Mouse (Mus musculus) hindbrain, embryonic 16.5 days (tissue): ENCODE results near the gene Olfr1277. TPM values are rescaled to one million over a fixed set of nuclear protein-coding genes. Genes with fewer than 3 reads are reported as not detected.

Source experiments
- polyA plus RNA-seq: library from polyadenylated mRNA; unstranded; fragments of >200 nt; fragmentation: Nextera tagmentation; extraction: Ambion mirVana; gene quantifications from 2 replicates; pipeline ENCODE4 v1.2.1, GENCODE M21; 2015

Olfr1277 gene
- polyA plus RNA-seq, 1 experiment from 2014 or later, result not detected

Other genes with a start within 250 kb of the Olfr1277 start
- gene Gm13941, start 168.1 kb downstream of the Olfr1277 start, polyA plus RNA-seq, result not detected in 2 replicates
- gene Gm15130, start 121.2 kb downstream of the Olfr1277 start, polyA plus RNA-seq, result not detected in 2 replicates
- not detected in 2 replicates for gene 4930430A15Rik, start 44.5 kb downstream of the Olfr1277 start, polyA plus RNA-seq
- not detected in 2 replicates for gene Olfr1275, start 38.8 kb downstream of the Olfr1277 start, polyA plus RNA-seq
- not detected in 2 replicates for gene Olfr1276, start 19.6 kb downstream of the Olfr1277 start, polyA plus RNA-seq
- gene Olfr1278, start 16.0 kb upstream of the Olfr1277 start, polyA plus RNA-seq, result not detected in 2 replicates
- gene Olfr1279, start 26.5 kb upstream of the Olfr1277 start, polyA plus RNA-seq, result not detected in 2 replicates
- gene Olfr1280, start 39.9 kb upstream of the Olfr1277 start, polyA plus RNA-seq, result not detected in 2 replicates
- gene Olfr1281, start 52.4 kb upstream of the Olfr1277 start, polyA plus RNA-seq, result not detected in 2 replicates
- gene Olfr1282, start 62.0 kb upstream of the Olfr1277 start, polyA plus RNA-seq, result not detected in 2 replicates
- gene Olfr1283, start 92.7 kb upstream of the Olfr1277 start, polyA plus RNA-seq, result not detected in 2 replicates
- gene Olfr1284, start 101.4 kb upstream of the Olfr1277 start, polyA plus RNA-seq, result not detected in 2 replicates
- gene Olfr1286, start 149.0 kb upstream of the Olfr1277 start, polyA plus RNA-seq, result not detected in 2 replicates
- not detected in 2 replicates for gene Olfr1287, start 175.0 kb upstream of the Olfr1277 start, polyA plus RNA-seq
- gene Olfr1288, start 200.0 kb upstream of the Olfr1277 start, polyA plus RNA-seq, result not detected in 2 replicates
- gene Olfr1289, start 206.7 kb upstream of the Olfr1277 start, polyA plus RNA-seq, result not detected in 2 replicates
- gene Olfr1290, start 219.7 kb upstream of the Olfr1277 start, polyA plus RNA-seq, result not detected in 2 replicates
- not detected in 2 replicates for gene Olfr1291-ps1, start 223.1 kb upstream of the Olfr1277 start, polyA plus RNA-seq